Mouse (Mus musculus) left cerebral cortex, postnatal 14 days (tissue): ENCODE data around the gene Tmem170b. TPM values are rescaled to one million over a fixed set of nuclear protein-coding genes. Genes with fewer than 3 reads are reported as not detected.
"Not testable (repeated sequence)": the region's sequence is repeated elsewhere in the genome, so short reads cannot be mapped to it uniquely, and the experiment has no call there.

Source experiments
- DNase-seq, 2 experiments: peaks; one replicate each; pipeline ENCODE4 v3.0.0; 2021 to 2022; ENCODE audit warnings: low spot score in 2 of 2, mixed read lengths in 1 of 2
- intact Hi-C: fragments of 180-260 bp; cut with DNase I; formaldehyde crosslinking; loops from one replicate; pipeline ENCODE4 v1.15.1; 2025
- total RNA-seq, 2 experiments: library from RNA; stranded (reverse); gene quantifications; 2 replicates each; pipeline ENCODE4 v1.2.3; 2021

The Tmem170b gene
- total RNA-seq, 2 experiments from 2014 or later = 77.9 to 84.1 TPM

- no peak for DNase-seq
- intact Hi-C loops = no loop called here
These were observed 54.5 kb downstream of the Tmem170b start for GRCm38 (mm10) chr13:41660052-41660793.

- DNase-seq = no peak
- intact Hi-C loops = no loop called here
These were observed 55.4 kb downstream of the Tmem170b start for GRCm38 (mm10) chr13:41661116-41661515.

GRCm38 (mm10) chr13:41662401-41663070 lies 56.8 kb downstream of the Tmem170b start:
- DNase-seq = peak in 1 of 2 experiments; percentile 33
- intact Hi-C loops = no loop called here

- DNase-seq = no peak
- intact Hi-C loops = no loop called here
These were observed 57.9 kb downstream of the Tmem170b start for GRCm38 (mm10) chr13:41663501-41664195.

- intact Hi-C loops = no loop called here
- DNase-seq = no peak
These were observed 64.2 kb downstream of the Tmem170b start for GRCm38 (mm10) chr13:41669951-41670350.

GRCm38 (mm10) chr13:41670386-41671130 lies 64.9 kb downstream of the Tmem170b start:
- intact Hi-C loops = no loop called here
- no peak for DNase-seq

GRCm38 (mm10) chr13:41671136-41671705 lies 65.5 kb downstream of the Tmem170b start:
- intact Hi-C loops = no loop called here

GRCm38 (mm10) chr13:41672904-41673303 lies 67.2 kb downstream of the Tmem170b start:
- DNase-seq, intact Hi-C loops: not testable (repeated sequence)

More at GRCm38 (mm10) chr13:41671136-41671705, 65.5 kb downstream of the Tmem170b start:
- no peak for DNase-seq

- intact Hi-C loops = no loop called here
- no peak for DNase-seq
These were observed 67.8 kb downstream of the Tmem170b start for GRCm38 (mm10) chr13:41673541-41673940.

- intact Hi-C loops, DNase-seq: not testable (repeated sequence)
These were observed 68.9 kb downstream of the Tmem170b start for GRCm38 (mm10) chr13:41674608-41675007.

- intact Hi-C loops = no loop called here
- DNase-seq = no peak
These were observed 69.8 kb downstream of the Tmem170b start for GRCm38 (mm10) chr13:41675498-41675897.

- intact Hi-C loops = no loop called here
- no peak for DNase-seq
These were observed 70.5 kb downstream of the Tmem170b start for GRCm38 (mm10) chr13:41675966-41676835.

- intact Hi-C loops = no loop called here
- no peak for DNase-seq
These were observed 71.1 kb downstream of the Tmem170b start for GRCm38 (mm10) chr13:41676836-41677186.

- intact Hi-C loops = no loop called here
- DNase-seq = no peak
These were observed 75.3 kb downstream of the Tmem170b start for GRCm38 (mm10) chr13:41680854-41681549.

GRCm38 (mm10) chr13:41682341-41683119 lies 76.8 kb downstream of the Tmem170b start:
- intact Hi-C loops = no loop called here
- peak; percentile 23 to 60 for DNase-seq

GRCm38 (mm10) chr13:41683356-41684012 lies 77.8 kb downstream of the Tmem170b start:
- intact Hi-C loops = no loop called here
- no peak for DNase-seq

GRCm38 (mm10) chr13:41685499-41685898 lies 79.8 kb downstream of the Tmem170b start:
- no peak for DNase-seq
- intact Hi-C loops = no loop called here
